Mouse (Mus musculus) c-Kit-negative CD71-positive TER-119-positive erythroid progenitor cells, embryonic 14.5 days (primary cell): ENCODE measurements at regions not wholly inside any gene's neighbourhood (a gene's known extent, or its start where the extent isn't known, plus 50 kb on each side); places are given as distances from the start of the nearest gene placed in this dataset.
"Not testable (repeated sequence)": the region's sequence is repeated elsewhere in the genome, so short reads cannot be mapped to it uniquely, and the experiment has no call there.

Experiments
- DNase-seq: peaks from one replicate; pipeline ENCODE4 v3.0.0-alpha.2; 2013; ENCODE audit warnings: low read depth, low spot score

GRCm38 (mm10) chr17:4871267-4871666 is 122.9 kb upstream of the Arid1b start:
- DNase-seq = no peak

- DNase-seq = no peak
Measured at GRCm38 (mm10) chr17:4874459-4874858, 119.7 kb upstream of the Arid1b start.

GRCm38 (mm10) chr17:4875086-4876046 is 118.8 kb upstream of the Arid1b start:
- no peak for DNase-seq

- DNase-seq = no peak
Measured at GRCm38 (mm10) chr17:4876431-4876830, 117.7 kb upstream of the Arid1b start.

- DNase-seq = no peak
Measured at GRCm38 (mm10) chr17:4881473-4881872, 112.7 kb upstream of the Arid1b start.

GRCm38 (mm10) chr17:4884083-4884482 is 110.0 kb upstream of the Arid1b start:
- DNase-seq = no peak

- DNase-seq = no peak
Measured at GRCm38 (mm10) chr17:4884761-4885160, 109.4 kb upstream of the Arid1b start.

GRCm38 (mm10) chr17:4887331-4887730 is 106.8 kb upstream of the Arid1b start:
- DNase-seq = not testable (repeated sequence)

- DNase-seq = no peak
Measured at GRCm38 (mm10) chr17:4889577-4889976, 104.6 kb upstream of the Arid1b start.

GRCm38 (mm10) chr17:4890131-4890530 is 104.0 kb upstream of the Arid1b start:
- DNase-seq = no peak

- no peak for DNase-seq
Measured at GRCm38 (mm10) chr17:4891576-4891975, 102.6 kb upstream of the Arid1b start.

GRCm38 (mm10) chr17:4894756-4895330 is 99.3 kb upstream of the Arid1b start:
- DNase-seq = not testable (repeated sequence)

- no peak for DNase-seq
Measured at GRCm38 (mm10) chr17:4903129-4903528, 91.0 kb upstream of the Arid1b start.

GRCm38 (mm10) chr17:4906504-4906903 is 87.6 kb upstream of the Arid1b start:
- no peak for DNase-seq

- no peak for DNase-seq
Measured at GRCm38 (mm10) chr17:4907181-4907752, 86.9 kb upstream of the Arid1b start.

- peak; percentile 49 for DNase-seq
Measured at GRCm38 (mm10) chr17:4907841-4908571, 86.1 kb upstream of the Arid1b start.

- no peak for DNase-seq
Measured at GRCm38 (mm10) chr17:4908572-4908965, 85.6 kb upstream of the Arid1b start.

GRCm38 (mm10) chr17:4910182-4910581 is 84.0 kb upstream of the Arid1b start:
- DNase-seq = no peak

- DNase-seq = no peak
Measured at GRCm38 (mm10) chr17:4913001-4913400, 81.1 kb upstream of the Arid1b start.

GRCm38 (mm10) chr17:4919866-4920495 is 74.2 kb upstream of the Arid1b start:
- DNase-seq = no peak

- no peak for DNase-seq
Measured at GRCm38 (mm10) chr17:4921121-4921520, 73.0 kb upstream of the Arid1b start.
